Mouse (Mus musculus) MEL (cell line): ENCODE data around the gene Setd4. TPM values are rescaled to one million over a fixed set of nuclear protein-coding genes. Genes with fewer than 3 reads are reported as not detected.

Experiments
- DNase-seq: peaks from one replicate; pipeline ENCODE4 v3.0.0; 2011; ENCODE audit warnings: low read depth, low spot score
- H3K27ac ChIP-seq: 2 replicates; pipeline ENCODE4 v1.5.1; 2012; ENCODE audit warnings: low read depth, mild to moderate bottlenecking, control low read depth, low read length, moderate library complexity; ENCODE audit not compliant: control insufficient read depth
- H3K27me3 ChIP-seq, 2 experiments: fragments of 150-350 bp in 1 of 2; sonication (generic) in 1 of 2; 2 replicates each; pipeline ENCODE4 v1.6.1; 2012; ENCODE audit warnings: low read length in 2 of 2, mild to moderate bottlenecking in 2 of 2, improper control_type of control experiment in 1 of 2, moderate library complexity in 1 of 2; ENCODE audit not compliant: insufficient read depth in 2 of 2, control insufficient read depth in 1 of 2
- H3K36me3 ChIP-seq, 2 experiments: 2 replicates each; pipeline ENCODE4 v1.6.1; 2012 to 2014; ENCODE audit warnings: low read length in 2 of 2, improper control_type of control experiment in 1 of 2, inconsistent platforms in 1 of 2, mild to moderate bottlenecking in 1 of 2; ENCODE audit not compliant: insufficient read depth in 2 of 2, control insufficient read depth in 1 of 2
- H3K4me1 ChIP-seq, 2 experiments: fragments of 150-350 bp in 1 of 2; sonication (generic) in 1 of 2; 2 replicates each; pipeline ENCODE4 v1.6.1; 2012; ENCODE audit warnings: low read length in 2 of 2, improper control_type of control experiment in 1 of 2, mild to moderate bottlenecking in 1 of 2; ENCODE audit not compliant: insufficient read depth in 2 of 2, control insufficient read depth in 1 of 2
- H3K4me3 ChIP-seq, 2 experiments: fragments of 150-350 bp in 1 of 2; sonication (generic) in 1 of 2; 2 replicates each; pipeline ENCODE4 v1.5.1; 2012; ENCODE audit warnings: low read depth in 2 of 2, low read length in 2 of 2, mild to moderate bottlenecking in 2 of 2, moderate library complexity in 2 of 2, control low read depth in 1 of 2, improper control_type of control experiment in 1 of 2; ENCODE audit not compliant: control insufficient read depth in 1 of 2, insufficient read depth in 1 of 2
- H3K79me2 ChIP-seq: 2 replicates; pipeline ENCODE4 v1.6.1; 2012; ENCODE audit warnings: mild to moderate bottlenecking, low read length, moderate library complexity; ENCODE audit not compliant: control insufficient read depth, poor library complexity, insufficient read depth
- H3K9ac ChIP-seq: 2 replicates; pipeline ENCODE4 v1.6.1; 2012; ENCODE audit warnings: low read depth, mild to moderate bottlenecking, control low read depth, low read length, moderate library complexity; ENCODE audit not compliant: control insufficient read depth, poor library complexity, severe bottlenecking
- H3K9me3 ChIP-seq: fragments of 150-350 bp; sonication (generic); replicated peaks from 2 replicates; pipeline ENCODE4 v1.6.1; 2012; ENCODE audit warnings: mild to moderate bottlenecking, low read length, improper control_type of control experiment, moderate library complexity; ENCODE audit not compliant: insufficient read depth
- BHLHE40 ChIP-seq: IDR thresholded peaks from 2 replicates; pipeline ENCODE4 v1.6.1; 2012; ENCODE audit warnings: low read depth, mild to moderate bottlenecking, inconsistent platforms, low read length, improper control_type of control experiment, borderline replicate concordance
- CHD1 ChIP-seq: IDR thresholded peaks from 2 replicates; pipeline ENCODE4 v1.6.1; 2012; ENCODE audit warnings: low read depth, mild to moderate bottlenecking, inconsistent platforms, low read length, improper control_type of control experiment
- CHD2 ChIP-seq: IDR thresholded peaks from 2 replicates; pipeline ENCODE4 v1.6.1; 2011; ENCODE audit warnings: low read length, improper control_type of control experiment
- CTCF ChIP-seq, 3 experiments: IDR thresholded peaks in 2 of 3; conservative IDR thresholded peaks in 1 of 3; 2 replicates each; pipeline ENCODE4 v1.5.1; 2011 to 2012; ENCODE audit warnings: low read length in 3 of 3, low read depth in 2 of 3, mild to moderate bottlenecking in 2 of 3, improper control_type of control experiment in 1 of 3, inconsistent platforms in 1 of 3, mixed read lengths in 1 of 3, moderate library complexity in 1 of 3; ENCODE audit not compliant: control insufficient read depth in 1 of 3, insufficient read depth in 1 of 3, poor library complexity in 1 of 3, severe bottlenecking in 1 of 3
- E2F4 ChIP-seq: IDR thresholded peaks from 2 replicates; pipeline ENCODE4 v1.6.1; 2011; ENCODE audit warnings: low read depth, low read length, improper control_type of control experiment, borderline replicate concordance
- ELF1 ChIP-seq: IDR thresholded peaks from 2 replicates; pipeline ENCODE4 v1.6.1; 2014; ENCODE audit warnings: low read depth, mild to moderate bottlenecking, inconsistent platforms, low read length, improper control_type of control experiment, moderate library complexity
- ETS1 ChIP-seq: IDR thresholded peaks from 2 replicates; pipeline ENCODE4 v1.6.1; 2012; ENCODE audit warnings: low read depth, mild to moderate bottlenecking, inconsistent platforms, low read length, improper control_type of control experiment, moderate library complexity
- KAT2A ChIP-seq: conservative IDR thresholded peaks from 2 replicates; pipeline ENCODE4 v1.6.1; 2012; ENCODE audit warnings: low read depth, low read length, improper control_type of control experiment, inconsistent platforms
- MAX ChIP-seq: IDR thresholded peaks from 2 replicates; pipeline ENCODE4 v1.6.1; 2011; ENCODE audit warnings: low read length, improper control_type of control experiment
- MYB ChIP-seq: IDR thresholded peaks from 2 replicates; pipeline ENCODE4 v1.6.1; 2011; ENCODE audit warnings: mild to moderate bottlenecking, low read depth, low read length, improper control_type of control experiment
- NELFE ChIP-seq: IDR thresholded peaks from 2 replicates; pipeline ENCODE4 v1.6.1; 2011; ENCODE audit warnings: low read depth, low read length, improper control_type of control experiment
- NRF1 ChIP-seq: IDR thresholded peaks from 2 replicates; pipeline ENCODE4 v1.6.1; 2014; ENCODE audit warnings: low read depth, mild to moderate bottlenecking, inconsistent platforms, low read length, improper control_type of control experiment, moderate library complexity; ENCODE audit not compliant: poor library complexity, insufficient read depth, severe bottlenecking
- POLR2AphosphoS2 ChIP-seq: IDR thresholded peaks from 2 replicates; pipeline ENCODE4 v1.6.1; 2011; ENCODE audit warnings: low read length, improper control_type of control experiment
- RAD21 ChIP-seq: IDR thresholded peaks from 2 replicates; pipeline ENCODE4 v1.6.1; 2011; ENCODE audit warnings: mild to moderate bottlenecking, low read depth, low read length, improper control_type of control experiment
- RCOR1 ChIP-seq: IDR thresholded peaks from 2 replicates; pipeline ENCODE4 v1.6.1; 2012; ENCODE audit warnings: low read depth, mild to moderate bottlenecking, inconsistent platforms, low read length, improper control_type of control experiment
- SIN3A ChIP-seq: IDR thresholded peaks from 2 replicates; pipeline ENCODE4 v1.6.1; 2012; ENCODE audit warnings: low read length, improper control_type of control experiment, inconsistent platforms
- TBP ChIP-seq: IDR thresholded peaks from 2 replicates; pipeline ENCODE4 v1.8.0; 2011; ENCODE audit warnings: low read depth, low read length, improper control_type of control experiment
- TCF12 ChIP-seq: IDR thresholded peaks from 2 replicates; pipeline ENCODE4 v1.6.1; 2014; ENCODE audit warnings: low read depth, mild to moderate bottlenecking, inconsistent platforms, low read length, improper control_type of control experiment, moderate library complexity
- ZC3H11A ChIP-seq: IDR thresholded peaks from 2 replicates; pipeline ENCODE4 v1.6.1; 2012; ENCODE audit warnings: low read depth, mild to moderate bottlenecking, inconsistent platforms, low read length, improper control_type of control experiment
- polyA plus RNA-seq, 2 experiments: library from polyadenylated mRNA; stranded (reverse) in 1 of 2; unstranded in 1 of 2; fragments of >175 nt in 1 of 2; fragments of >200 nt in 1 of 2; gene quantifications; 2 replicates each; pipeline versions ENCODE4 v1.2.1 to v1.2.4; 2012; ENCODE audit warnings: low replicate concordance in 2 of 2, low read depth in 1 of 2; ENCODE audit not compliant: insufficient read length in 2 of 2, insufficient read depth in 1 of 2, missing spikeins in 1 of 2
- total RNA-seq: library from RNA; depleted of rRNA; stranded (reverse); fragments of 300-350 nt; gene quantifications from 2 replicates; pipeline ENCODE4 v1.2.3, GENCODE M21; 2012

Gene Setd4
- total and polyA plus RNA-seq, 3 experiments, result 14.1 to 19.1 TPM; not detected in 1

- H3K27ac ChIP-seq, result no peak overlapping the region
- peaks cover 0 to 2% of the 10 kb centered on the region in 2 experiments; a peak in 1 of 4 replicates for H3K27me3 ChIP-seq
- H3K9me3 ChIP-seq, result no peaks in the 10 kb centered on the region
- no peaks in the 10 kb centered on the region for H3K79me2 ChIP-seq
- no peak for TF ChIP-seq BHLHE40
- TF ChIP-seq CHD2, result no peak
- no peak for TF ChIP-seq RCOR1
- no peak for TF ChIP-seq NRF1
- TF ChIP-seq TCF12, result no peak
- no peak for TF ChIP-seq ELF1
- TF ChIP-seq CTCF (IDR thresholded peaks at IDR 0.05 in 2 of 3, conservative IDR thresholded peaks at IDR 0.05 in 1 of 3; ENCODE audit: control insufficient read depth in 1 of 3, insufficient read depth in 1 of 3, low read depth in 2 of 3, low read length in 3 of 3, poor library complexity in 1 of 3, severe bottlenecking in 1 of 3), result no peak
- TF ChIP-seq NELFE, result no peak
- no peak for TF ChIP-seq ZC3H11A
- TF ChIP-seq POLR2AphosphoS2, result no peak
- TF ChIP-seq E2F4, result no peak
- no peak for TF ChIP-seq TBP
- no peaks in the 10 kb centered on the region for H3K36me3 ChIP-seq
- no peak for DNase-seq
- H3K4me3 ChIP-seq, result no peak overlapping the region
- no peaks in the 10 kb centered on the region for H3K4me1 ChIP-seq
- H3K9ac ChIP-seq, result no peak overlapping the region
Measured at GRCm38 (mm10) chr16:93547122-93547521, 56.7 kb downstream of the Setd4 start.

GRCm38 (mm10) chr16:93546354-93546965 is 57.4 kb downstream of the Setd4 start:
- Histone ChIP-seq H3K27me3 (peaks cover 0 to 2% of the 10 kb centered on the region in 2 experiments; a peak in 1 of 4 replicates), H3K4me1 (no peaks in the 10 kb centered on the region), H3K4me3 (no peak overlapping the region), H3K27ac (no peak overlapping the region), H3K9me3 (no peaks in the 10 kb centered on the region), H3K79me2 (no peaks in the 10 kb centered on the region), H3K36me3 (no peaks in the 10 kb centered on the region), H3K9ac (no peak overlapping the region)
- TF ChIP-seq RAD21 (no peak), MYB (no peak), CHD1 (no peak), SIN3A (no peak), TCF12 (no peak), MAX (no peak), NRF1 (no peak), RCOR1 (no peak), KAT2A (no peak), CHD2 (no peak), ETS1 (no peak)
- DNase-seq, result no peak
